Mouse (Mus musculus): ENCODE data around the gene Pex26. TPM values are rescaled to one million over a fixed set of nuclear protein-coding genes. Genes with fewer than 3 reads are reported as not detected.

Pex26 gene
- polyA plus RNA-seq, 1 experiment from 2014 or later = 15.2 TPM

GRCm38 (mm10) chr6:121156030-121156429 lies 27.4 kb upstream of the Pex26 start:
- Histone ChIP-seq H3K4me3 (replicated peaks; ENCODE audit: low read length) (no peak overlapping the region), H3K9me3 (ENCODE audit: control insufficient read depth, low read length) (no peaks in the 10 kb centered on the region), H3K27me3 (ENCODE audit: control insufficient read depth, insufficient read depth, low read length) (no peaks in the 10 kb centered on the region), H3K4me2 (replicated peaks) (no peak overlapping the region), H3K4me1 (replicated peaks; ENCODE audit: control insufficient read depth, insufficient read depth, low read length) (no peaks in the 10 kb centered on the region), H3K27ac (no peak overlapping the region), H3K9ac (no peak overlapping the region), H3K36me3 (replicated peaks; ENCODE audit: control insufficient read depth, insufficient read depth) (no peaks in the 10 kb centered on the region)
- WGBS = 90% methylated on average over 2 of the region's 2 CpGs
- DNase-seq (ENCODE audit: low spot score) (no peak), ATAC-seq (ENCODE audit: low FRiP score) (no peak)

- DNase-seq (ENCODE audit: low spot score) (no peak), ATAC-seq (ENCODE audit: low FRiP score) (no peak)
- WGBS = 96% methylated on average over 5 of the region's 5 CpGs
- Histone ChIP-seq H3K4me2 (replicated peaks) (no peak overlapping the region), H3K4me3 (replicated peaks; ENCODE audit: low read length) (no peak overlapping the region), H3K27me3 (ENCODE audit: control insufficient read depth, insufficient read depth, low read length) (no peaks in the 10 kb centered on the region), H3K9me3 (ENCODE audit: control insufficient read depth, low read length) (no peaks in the 10 kb centered on the region), H3K9ac (no peak overlapping the region), H3K27ac (no peak overlapping the region), H3K36me3 (replicated peaks; ENCODE audit: control insufficient read depth, insufficient read depth) (no peaks in the 10 kb centered on the region), H3K4me1 (replicated peaks; ENCODE audit: control insufficient read depth, insufficient read depth, low read length) (no peaks in the 10 kb centered on the region)
These were observed 23.9 kb upstream of the Pex26 start for GRCm38 (mm10) chr6:121159616-121160015.

GRCm38 (mm10) chr6:121160126-121160525 lies 23.3 kb upstream of the Pex26 start:
- WGBS = 81% methylated on average over 6 of the region's 6 CpGs
- Histone ChIP-seq H3K9me3 (ENCODE audit: control insufficient read depth, low read length) (no peaks in the 10 kb centered on the region), H3K4me1 (replicated peaks; ENCODE audit: control insufficient read depth, insufficient read depth, low read length) (no peaks in the 10 kb centered on the region), H3K27ac (no peak overlapping the region), H3K27me3 (ENCODE audit: control insufficient read depth, insufficient read depth, low read length) (no peaks in the 10 kb centered on the region), H3K4me3 (replicated peaks; ENCODE audit: low read length) (no peak overlapping the region), H3K9ac (no peak overlapping the region), H3K36me3 (replicated peaks; ENCODE audit: control insufficient read depth, insufficient read depth) (no peaks in the 10 kb centered on the region), H3K4me2 (replicated peaks) (no peak overlapping the region)
- ATAC-seq (ENCODE audit: low FRiP score) (no peak), DNase-seq (ENCODE audit: low spot score) (no peak)

GRCm38 (mm10) chr6:121162616-121163015 lies 20.9 kb upstream of the Pex26 start:
- Histone ChIP-seq H3K4me2 (replicated peaks) (no peak overlapping the region), H3K9me3 (ENCODE audit: control insufficient read depth, low read length) (no peaks in the 10 kb centered on the region), H3K36me3 (replicated peaks; ENCODE audit: control insufficient read depth, insufficient read depth) (no peaks in the 10 kb centered on the region), H3K4me3 (replicated peaks; ENCODE audit: low read length) (no peak overlapping the region), H3K27me3 (ENCODE audit: control insufficient read depth, insufficient read depth, low read length) (no peaks in the 10 kb centered on the region), H3K27ac (no peak overlapping the region), H3K4me1 (replicated peaks; ENCODE audit: control insufficient read depth, insufficient read depth, low read length) (peaks cover 8% of the 10 kb centered on the region; the same call in 1 of the 2 replicates), H3K9ac (no peak overlapping the region)
- 93% methylated on average over 12 of the region's 12 CpGs for WGBS
- DNase-seq (ENCODE audit: low spot score) (no peak), ATAC-seq (ENCODE audit: low FRiP score) (no peak)

GRCm38 (mm10) chr6:121166098-121166552 lies 17.3 kb upstream of the Pex26 start:
- no peak for DNase-seq (ENCODE audit: low spot score)
- peak; percentile 48; the same call in 1 of the 2 replicates for ATAC-seq (ENCODE audit: low FRiP score)

GRCm38 (mm10) chr6:121167381-121167975 lies 16.0 kb upstream of the Pex26 start:
- WGBS = 82% methylated on average over 7 of the region's 7 CpGs
- Histone ChIP-seq H3K36me3 (replicated peaks; ENCODE audit: control insufficient read depth, insufficient read depth) (no peaks in the 10 kb centered on the region), H3K4me2 (replicated peaks) (no peak overlapping the region), H3K27me3 (ENCODE audit: control insufficient read depth, insufficient read depth, low read length) (no peaks in the 10 kb centered on the region), H3K9ac (no peak overlapping the region), H3K27ac (no peak overlapping the region), H3K4me3 (replicated peaks; ENCODE audit: low read length) (no peak overlapping the region), H3K4me1 (replicated peaks; ENCODE audit: control insufficient read depth, insufficient read depth, low read length) (peaks cover 8% of the 10 kb centered on the region; the same call in 1 of the 2 replicates), H3K9me3 (ENCODE audit: control insufficient read depth, low read length) (no peaks in the 10 kb centered on the region)
- ATAC-seq (ENCODE audit: low FRiP score) (no peak), DNase-seq (ENCODE audit: low spot score) (no peak)

More at GRCm38 (mm10) chr6:121166098-121166552, 17.3 kb upstream of the Pex26 start:
- Histone ChIP-seq H3K9me3 (ENCODE audit: control insufficient read depth, low read length) (no peaks in the 10 kb centered on the region), H3K27ac (no peak overlapping the region), H3K27me3 (ENCODE audit: control insufficient read depth, insufficient read depth, low read length) (no peaks in the 10 kb centered on the region), H3K4me3 (replicated peaks; ENCODE audit: low read length) (no peak overlapping the region), H3K36me3 (replicated peaks; ENCODE audit: control insufficient read depth, insufficient read depth) (no peaks in the 10 kb centered on the region), H3K9ac (no peak overlapping the region), H3K4me2 (replicated peaks) (no peak overlapping the region), H3K4me1 (replicated peaks; ENCODE audit: control insufficient read depth, insufficient read depth, low read length) (peaks cover 8% of the 10 kb centered on the region; the same call in 1 of the 2 replicates)
- WGBS = 25% methylated on average over 10 of the region's 10 CpGs

- H3K4me2 ChIP-seq (replicated peaks) = no peak overlapping the region
- H3K27me3 ChIP-seq (ENCODE audit: control insufficient read depth, insufficient read depth, low read length) = no peaks in the 10 kb centered on the region
- H3K4me1 ChIP-seq (replicated peaks; ENCODE audit: control insufficient read depth, insufficient read depth, low read length) = 0 out of 2 replicates have a peak, but pooled peaks cover 8% of the 10 kb centered on the region
- H3K27ac ChIP-seq = no peak overlapping the region
- 83% methylated on average over 6 of the region's 6 CpGs for WGBS
- H3K36me3 ChIP-seq (replicated peaks; ENCODE audit: control insufficient read depth, insufficient read depth) = no peaks in the 10 kb centered on the region
- no peak for DNase-seq (ENCODE audit: low spot score)
- ATAC-seq (ENCODE audit: low FRiP score) = no peak
- H3K9ac ChIP-seq = no peak overlapping the region
- H3K4me3 ChIP-seq (replicated peaks; ENCODE audit: low read length) = no peak overlapping the region
- no peaks in the 10 kb centered on the region for H3K9me3 ChIP-seq (ENCODE audit: control insufficient read depth, low read length)
These were observed 12.4 kb upstream of the Pex26 start for GRCm38 (mm10) chr6:121171102-121171501.

- Histone ChIP-seq H3K4me3 (replicated peaks; ENCODE audit: low read length) (no peak overlapping the region), H3K9ac (no peak overlapping the region), H3K36me3 (replicated peaks; ENCODE audit: control insufficient read depth, insufficient read depth) (no peaks in the 10 kb centered on the region), H3K9me3 (ENCODE audit: control insufficient read depth, low read length) (no peaks in the 10 kb centered on the region), H3K4me1 (replicated peaks; ENCODE audit: control insufficient read depth, insufficient read depth, low read length) (0 out of 2 replicates have a peak, but pooled peaks cover 11% of the 10 kb centered on the region), H3K27ac (no peak overlapping the region), H3K4me2 (replicated peaks) (no peak overlapping the region), H3K27me3 (ENCODE audit: control insufficient read depth, insufficient read depth, low read length) (no peaks in the 10 kb centered on the region)
- no peak for ATAC-seq (ENCODE audit: low FRiP score)
- 81% methylated on average over 5 of the region's 5 CpGs for WGBS
- DNase-seq (ENCODE audit: low spot score) = no peak
These were observed 10.0 kb upstream of the Pex26 start for GRCm38 (mm10) chr6:121173471-121173870.

- WGBS = 95% methylated on average over 6 of the region's 6 CpGs
- Histone ChIP-seq H3K4me1 (replicated peaks; ENCODE audit: control insufficient read depth, insufficient read depth, low read length) (0 out of 2 replicates have a peak, but pooled peaks cover 11% of the 10 kb centered on the region), H3K9ac (no peak overlapping the region), H3K27ac (no peak overlapping the region), H3K27me3 (ENCODE audit: control insufficient read depth, insufficient read depth, low read length) (no peaks in the 10 kb centered on the region), H3K36me3 (replicated peaks; ENCODE audit: control insufficient read depth, insufficient read depth) (no peaks in the 10 kb centered on the region), H3K9me3 (ENCODE audit: control insufficient read depth, low read length) (no peaks in the 10 kb centered on the region), H3K4me3 (replicated peaks; ENCODE audit: low read length) (no peak overlapping the region), H3K4me2 (replicated peaks) (no peak overlapping the region)
- ATAC-seq (ENCODE audit: low FRiP score) = no peak
- no peak for DNase-seq (ENCODE audit: low spot score)
These were observed 8.7 kb upstream of the Pex26 start for GRCm38 (mm10) chr6:121174761-121175160.

Data from hindbrain, embryonic 14.5 days (tissue).